Mouse (Mus musculus) forebrain, embryonic 11.5 days (tissue): ENCODE results near the gene Atp13a2. TPM values are rescaled to one million over a fixed set of nuclear protein-coding genes. Genes with fewer than 3 reads are reported as not detected.
A peak's percentile ranks its signal among the peaks of the same experiment; 100 is the strongest.

ENCODE experiments used
- ATAC-seq: fragments of 200-750 bp; cut with Nextera tagmentation; replicated peaks from 2 replicates; pipeline ENCODE4 v1.8.0; 2017; ENCODE audit warnings: moderate TSS enrichment; ENCODE audit not compliant: low FRiP score
- DNase-seq: peaks from one replicate; pipeline ENCODE4 v3.0.0-alpha.2; 2017; ENCODE audit warnings: low spot score
- H3K27ac ChIP-seq: fragments of 300-500 bp; sonication (generic); 2 replicates; pipeline ENCODE4 v1.5.1; 2014; ENCODE audit warnings: low read depth, low read length
- H3K27me3 ChIP-seq: fragments of 300-500 bp; sonication (generic); 2 replicates; pipeline ENCODE4 v1.6.1; 2014; ENCODE audit warnings: mild to moderate bottlenecking, low read length, mixed read lengths; ENCODE audit not compliant: control insufficient read depth, insufficient read depth
- H3K36me3 ChIP-seq: fragments of 300-500 bp; sonication (generic); 2 replicates; pipeline ENCODE4 v1.6.1; 2014; ENCODE audit warnings: mild to moderate bottlenecking, low read length, moderate library complexity, mixed read lengths; ENCODE audit not compliant: control insufficient read depth, insufficient read depth
- H3K4me1 ChIP-seq: fragments of 300-500 bp; sonication (generic); replicated peaks from 2 replicates; pipeline ENCODE4 v1.6.1; 2014; ENCODE audit warnings: low read length, mixed read lengths; ENCODE audit not compliant: control insufficient read depth, insufficient read depth
- H3K4me2 ChIP-seq: fragments of 300-500 bp; sonication (generic); 2 replicates; pipeline ENCODE4 v1.6.1; 2014; ENCODE audit warnings: low read depth, mild to moderate bottlenecking, low read length, moderate library complexity, mixed read lengths; ENCODE audit not compliant: severe bottlenecking
- H3K4me3 ChIP-seq: fragments of 300-500 bp; sonication (generic); 2 replicates; pipeline ENCODE4 v1.5.1; 2014; ENCODE audit warnings: low read depth, low read length
- H3K9ac ChIP-seq: fragments of 300-500 bp; sonication (generic); 2 replicates; pipeline ENCODE4 v1.6.1; 2014; ENCODE audit warnings: low read length
- H3K9me3 ChIP-seq: fragments of 300-500 bp; sonication (generic); 2 replicates; pipeline ENCODE4 v1.6.1; 2016; ENCODE audit warnings: low read length, mixed read lengths; ENCODE audit not compliant: control insufficient read depth
- WGBS: fragments of 180-500 bp; shearing (Covaris S2); extraction: QIAGEN DNeasy Blood & Tissue Kit; methylation state at CpG from one replicate; pipeline ENCODE4 v1.1.7; 2014; 5-methylcytosine and 5-hydroxymethylcytosine counted together
- polyA plus RNA-seq: library from polyadenylated mRNA; unstranded; fragments of >200 nt; fragmentation: Nextera tagmentation; extraction: Ambion mirVana; gene quantifications from 2 replicates; pipeline ENCODE4 v1.2.1, GENCODE M21; 2014

Gene Atp13a2
- polyA plus RNA-seq = 51.2 and 54.9 TPM in 2 replicates

DNA sequence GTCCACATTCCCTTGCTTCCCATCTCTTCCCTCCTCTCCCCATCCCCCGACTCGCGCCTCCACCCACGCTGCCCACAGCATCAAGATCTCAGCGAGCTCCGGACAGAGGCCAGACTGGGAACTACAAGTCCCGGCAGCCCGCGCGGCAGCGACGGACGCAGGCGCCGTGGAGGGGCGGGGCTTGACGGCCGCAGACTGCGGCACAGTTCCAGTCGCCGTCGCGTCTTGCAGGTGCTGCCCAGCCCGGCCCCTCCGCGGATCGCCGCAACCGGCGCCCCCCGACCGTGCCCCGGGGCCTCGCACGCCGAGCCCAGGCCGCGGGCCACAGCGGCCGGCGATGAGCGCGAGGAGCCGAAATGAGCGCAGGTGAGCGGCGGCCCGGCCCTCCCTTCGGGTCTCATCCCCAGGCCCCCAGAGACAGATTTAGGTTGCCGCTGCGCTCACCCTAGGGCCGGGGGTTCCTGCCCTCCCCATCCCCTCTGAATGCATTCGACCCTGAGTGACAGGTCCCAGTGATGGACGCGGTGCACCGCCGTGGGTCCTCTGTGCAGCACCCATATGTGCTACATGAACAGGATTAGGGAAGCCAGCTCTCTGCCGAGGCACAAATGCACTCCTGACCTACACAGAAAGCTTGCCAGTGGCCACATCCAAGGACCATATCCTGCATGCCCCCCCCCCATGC is at the start of gene Atp13a2:
Gene Atp13a2 (plus strand): TSS at position 163 of the 685 bp plus-strand sequence.
- Histone ChIP-seq H3K4me2 (peak within 1 kb of the TSS; percentile 84), H3K4me3 (peak within 1 kb of the TSS; percentile 84), H3K27ac (no peak within 1 kb of the TSS), H3K4me1 (peaks cover 3% of the 10 kb centered on the region; the same call in 1 of the 2 replicates), H3K36me3 (no peaks in the 10 kb centered on the region), H3K9me3 (no peaks in the 10 kb centered on the region), H3K9ac (peak within 1 kb of the TSS; percentile 90), H3K27me3 (no peaks in the 10 kb centered on the region)
- WGBS = under 1% methylated on average over 58 of the region's 58 CpGs
- ATAC-seq (peak; percentile 94), DNase-seq (peak; percentile 94)

GRCm38 (mm10) chr4:140944356-140944755 is 42.3 kb upstream of the Atp13a2 start:
- 89% methylated on average over 12 of the region's 12 CpGs for WGBS
- DNase-seq = no peak
- Histone ChIP-seq H3K36me3 (no peaks in the 10 kb centered on the region), H3K4me3 (no peak overlapping the region), H3K9ac (no peak overlapping the region), H3K27ac (no peak overlapping the region), H3K4me2 (no peak overlapping the region), H3K4me1 (no peaks in the 10 kb centered on the region), H3K27me3 (no peaks in the 10 kb centered on the region), H3K9me3 (no peaks in the 10 kb centered on the region)
- no peak for ATAC-seq

DNA sequence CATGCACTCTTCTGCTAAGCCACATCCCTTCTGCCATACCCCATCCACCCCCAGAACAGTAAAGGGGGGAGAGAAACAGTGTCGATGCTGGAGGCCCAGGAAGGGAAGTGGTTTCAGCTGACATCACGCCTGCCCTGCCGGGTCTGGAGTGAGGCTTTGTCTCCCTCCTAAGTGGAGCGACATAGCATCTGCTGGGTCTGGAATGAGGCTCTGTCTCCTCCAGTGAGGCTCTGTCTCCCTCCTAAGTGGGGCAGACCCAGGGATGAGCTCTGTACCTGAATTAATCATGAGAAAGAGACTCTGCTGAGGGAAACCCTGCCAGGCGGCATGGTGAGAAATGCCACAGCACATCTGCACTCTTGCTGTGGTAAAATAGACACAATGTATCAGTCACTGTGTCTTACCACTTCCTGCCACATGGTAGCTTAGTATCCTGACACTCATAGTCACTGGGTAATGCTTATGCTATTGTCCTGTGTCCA is 41.7 kb upstream of the Atp13a2 start:
- H3K9ac ChIP-seq = no peak overlapping the region
- no peak overlapping the region for H3K4me2 ChIP-seq
- no peak for ATAC-seq

GRCm38 (mm10) chr4:140945571-140945970 is 41.1 kb upstream of the Atp13a2 start:
- no peak overlapping the region for H3K27ac ChIP-seq
- no peaks in the 10 kb centered on the region for H3K4me1 ChIP-seq
- H3K4me3 ChIP-seq = no peak overlapping the region
- ATAC-seq (no peak), DNase-seq (no peak)
- H3K36me3 ChIP-seq = no peaks in the 10 kb centered on the region
- 90% methylated on average over 4 of the region's 4 CpGs for WGBS
- no peaks in the 10 kb centered on the region for H3K9me3 ChIP-seq
- H3K9ac ChIP-seq = no peak overlapping the region
- no peaks in the 10 kb centered on the region for H3K27me3 ChIP-seq
- no peak overlapping the region for H3K4me2 ChIP-seq

More for the DNA sequence above, 41.7 kb upstream of the Atp13a2 start:
- Histone ChIP-seq H3K36me3 (no peaks in the 10 kb centered on the region), H3K4me3 (no peak overlapping the region), H3K27ac (no peak overlapping the region), H3K4me1 (no peaks in the 10 kb centered on the region), H3K9me3 (no peaks in the 10 kb centered on the region), H3K27me3 (no peaks in the 10 kb centered on the region)
- 93% methylated on average over 5 of the region's 5 CpGs for WGBS
- no peak for DNase-seq

GRCm38 (mm10) chr4:140946048-140946447 is 40.6 kb upstream of the Atp13a2 start:
- Histone ChIP-seq H3K4me3 (no peak overlapping the region), H3K27ac (no peak overlapping the region)
- 85% methylated on average over 4 of the region's 4 CpGs for WGBS

DNA sequence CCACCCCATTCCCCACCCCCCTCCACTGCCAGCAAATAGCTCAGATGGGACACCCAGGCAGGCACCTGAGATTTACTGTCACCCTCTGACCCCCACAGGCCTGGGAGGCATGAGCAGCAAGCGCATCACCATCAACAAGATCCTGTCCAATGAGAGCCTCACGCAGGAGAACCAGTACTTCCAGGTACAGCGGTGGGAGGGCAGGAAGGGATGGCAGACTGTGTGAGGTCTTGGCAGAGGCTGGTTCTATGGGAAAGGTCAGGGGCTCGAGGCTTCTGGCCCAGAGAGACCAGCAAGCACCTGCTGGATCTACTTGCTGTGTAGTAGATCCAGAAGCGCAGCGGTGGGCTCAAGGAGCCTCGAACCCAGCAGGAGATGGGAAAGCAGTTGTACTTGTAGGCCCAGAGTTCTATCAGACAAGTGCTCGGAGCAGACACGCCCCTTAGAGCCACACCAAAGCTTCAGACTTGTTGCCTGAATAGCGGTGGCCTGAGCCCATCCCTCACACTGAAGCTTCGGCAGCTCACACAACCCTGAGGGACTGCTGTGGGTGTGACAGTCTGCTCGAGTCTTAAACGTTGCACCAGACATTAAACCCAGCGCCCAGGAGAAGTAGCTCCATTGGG is 40.0 kb upstream of the Atp13a2 start:
- Histone ChIP-seq H3K36me3 (no peaks in the 10 kb centered on the region), H3K4me2 (no peak overlapping the region), H3K9me3 (no peaks in the 10 kb centered on the region), H3K4me1 (no peaks in the 10 kb centered on the region), H3K4me3 (no peak overlapping the region), H3K27ac (no peak overlapping the region), H3K27me3 (no peaks in the 10 kb centered on the region), H3K9ac (no peak overlapping the region)
- WGBS = 80% methylated on average over 14 of the region's 14 CpGs
- no peak for DNase-seq
- no peak for ATAC-seq

More at GRCm38 (mm10) chr4:140946048-140946447, 40.6 kb upstream of the Atp13a2 start:
- H3K27me3 ChIP-seq = no peaks in the 10 kb centered on the region
- no peaks in the 10 kb centered on the region for H3K9me3 ChIP-seq
- DNase-seq (no peak), ATAC-seq (no peak)
- no peak overlapping the region for H3K4me2 ChIP-seq
- H3K36me3 ChIP-seq = no peaks in the 10 kb centered on the region
- no peak overlapping the region for H3K9ac ChIP-seq
- no peaks in the 10 kb centered on the region for H3K4me1 ChIP-seq

- Histone ChIP-seq H3K4me2 (no peak overlapping the region), H3K4me1 (no peaks in the 10 kb centered on the region), H3K36me3 (no peaks in the 10 kb centered on the region), H3K27ac (no peak overlapping the region), H3K9ac (no peak overlapping the region), H3K9me3 (no peaks in the 10 kb centered on the region), H3K4me3 (no peak overlapping the region), H3K27me3 (no peaks in the 10 kb centered on the region)
- ATAC-seq (no peak), DNase-seq (no peak)
- 83% methylated on average over 12 of the region's 12 CpGs for WGBS
Observed at GRCm38 (mm10) chr4:140947487-140948440, 38.9 kb upstream of the Atp13a2 start.

DNA sequence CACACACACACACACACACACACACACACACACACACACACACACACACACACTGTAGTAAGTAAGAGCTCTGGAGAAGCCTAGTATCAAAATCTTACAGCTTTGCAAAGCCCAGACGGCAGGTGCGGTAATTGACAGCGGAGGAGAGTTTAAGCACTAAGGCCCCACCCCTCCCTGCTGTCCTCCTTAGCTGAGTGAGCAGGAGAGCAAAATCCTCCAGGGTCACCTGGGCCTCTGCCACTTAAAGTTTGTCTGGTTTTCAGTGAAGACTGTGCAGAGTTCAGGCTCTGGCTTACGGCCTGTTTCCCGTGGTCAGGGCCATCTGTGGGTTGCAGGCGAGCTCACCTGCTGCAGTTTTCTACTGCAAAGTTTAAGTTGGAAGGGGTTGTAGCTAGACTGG is 38.2 kb upstream of the Atp13a2 start:
- H3K27me3 ChIP-seq = no peaks in the 10 kb centered on the region
- H3K4me3 ChIP-seq = no peak overlapping the region
- H3K36me3 ChIP-seq = no peaks in the 10 kb centered on the region
- H3K27ac ChIP-seq = no peak overlapping the region
- WGBS = 91% methylated on average over 6 of the region's 6 CpGs
- no peak for DNase-seq
- no peak for ATAC-seq
- H3K4me1 ChIP-seq = no peaks in the 10 kb centered on the region
- no peaks in the 10 kb centered on the region for H3K9me3 ChIP-seq
- no peak overlapping the region for H3K4me2 ChIP-seq
- H3K9ac ChIP-seq = no peak overlapping the region
